Comparison of ENCODE assay signal across 8 mouse cellular contexts in genomic region chr17:67776764-67777163, GRCm38 (mm10).
DNase-seq lines count a peak whose midpoint lies in the region.

No protein-coding gene starts in this region.

- peak; percentile 19 to 40 for DNase-seq in cerebellum, postnatal 25 days
- DNase-seq in cerebellum, adult 9-11 months, result no peak
- DNase-seq in layer of hippocampus, postnatal 10 days (ENCODE audit: low spot score in 2 of 2), result peak; percentile 32 to 55
- no peak for DNase-seq in layer of hippocampus, adult 9-10 months (ENCODE audit: low spot score)
- peak; percentile 14 for DNase-seq in urinary bladder, postnatal 25 days (ENCODE audit: low spot score)
- no peak for DNase-seq in urinary bladder, adult 18-20 months (ENCODE audit: low spot score in 2 of 2)
- no peak for DNase-seq in MN1 (ENCODE audit: low spot score)
- no peak for DNase-seq in spleen, postnatal 10 days (ENCODE audit: low spot score in 2 of 2)

Comparison
In these comparisons a context has a peak if more than half of its experiments do, and no peak if none do; other contexts are left out.
1. DNase-seq: peak in cerebellum, postnatal 25 days (2 of 2), layer of hippocampus, postnatal 10 days (2 of 2) and urinary bladder, postnatal 25 days (single experiment); none in cerebellum, adult 9-11 months (single experiment), layer of hippocampus, adult 9-10 months (single experiment), urinary bladder, adult 18-20 months (0 of 2), MN1 (single experiment) and spleen, postnatal 10 days (0 of 2).